20 mouse cellular contexts compared by ENCODE assay signal in genomic region chr15:12273325-12274052, GRCm38 (mm10). TPM values are rescaled to one million over a fixed set of nuclear protein-coding genes. Genes with fewer than 3 reads are reported as not detected.
DNase-seq lines count a peak whose midpoint lies in the region; ATAC-seq and TF ChIP-seq lines count a peak whose summit lies in the region.
"Had no signal": no experiment of that assay in that cellular context is flagged by ENCODE, and none has a peak within 500 bp of the region (broad histone marks: within the 10 kb centered on the region; RNA-seq: fewer than 3 reads in every experiment).

No protein-coding gene starts in this region.

- no peak overlapping the region for H3K9ac ChIP-seq in midbrain, embryonic 12.5 days (replicated peaks)
- no peak overlapping the region for H3K9ac ChIP-seq in midbrain, embryonic 11.5 days (ENCODE audit: low read length)
- H3K9ac ChIP-seq: liver, embryonic 13.5 days had no signal

- no peaks in the 10 kb centered on the region for H3K36me3 ChIP-seq in kidney, adult 2 months (ENCODE audit: control insufficient read depth, insufficient read depth, low read length)
- peaks cover 30% of the 10 kb centered on the region for H3K36me3 ChIP-seq in midbrain, embryonic 12.5 days
- no peaks in the 10 kb centered on the region; the same call in 1 of the 2 replicates for H3K36me3 ChIP-seq in midbrain, embryonic 11.5 days (ENCODE audit: control insufficient read depth, insufficient read depth, low read length)

- ATAC-seq in midbrain, embryonic 12.5 days (ENCODE audit: low FRiP score, low read depth): peak; percentile 9; the same call in 1 of the 2 replicates
- ATAC-seq in midbrain, embryonic 11.5 days (ENCODE audit: low FRiP score): no peak
- peak; percentile 67 for ATAC-seq in megakaryocyte, adult 5-6 weeks (ENCODE audit: poor library complexity, severe bottlenecking)
- ATAC-seq: Patski had no signal

- no peaks in the 10 kb centered on the region for H3K9me3 ChIP-seq in midbrain, embryonic 12.5 days
- no peaks in the 10 kb centered on the region for H3K9me3 ChIP-seq in midbrain, embryonic 11.5 days (ENCODE audit: control insufficient read depth, low read length)
- H3K9me3 ChIP-seq: liver, embryonic 13.5 days had no signal

- WGBS in kidney, adult 2 months: 71% methylated on average over 12 of the region's 12 CpGs
- WGBS in midbrain, embryonic 12.5 days: 87% methylated on average over 12 of the region's 12 CpGs
- 88% methylated on average over 12 of the region's 12 CpGs for WGBS in midbrain, embryonic 11.5 days

- TF ChIP-seq POLR2A in kidney, adult 2 months (IDR thresholded peaks at IDR 0.05; ENCODE audit: low read depth, low read length): no peak

- H3K4me1 ChIP-seq in kidney, adult 2 months (ENCODE audit: control insufficient read depth, insufficient read depth, low read length): no peaks in the 10 kb centered on the region
- H3K4me1 ChIP-seq in midbrain, embryonic 12.5 days: no peaks in the 10 kb centered on the region
- no peaks in the 10 kb centered on the region for H3K4me1 ChIP-seq in midbrain, embryonic 11.5 days (ENCODE audit: control insufficient read depth, insufficient read depth, low read length)

- H3K27me3 ChIP-seq in kidney, adult 2 months (replicated peaks; ENCODE audit: control insufficient read depth, insufficient read depth, low read length): no peaks in the 10 kb centered on the region
- no peaks in the 10 kb centered on the region for H3K27me3 ChIP-seq in midbrain, embryonic 12.5 days
- no peaks in the 10 kb centered on the region for H3K27me3 ChIP-seq in midbrain, embryonic 11.5 days (ENCODE audit: control insufficient read depth, insufficient read depth, low read length)
- H3K27me3 ChIP-seq: CH12.LX; liver, embryonic 13.5 days; Patski had no signal

- DNase-seq in cerebellum, postnatal 14 days: peak; percentile 19 to 20
- DNase-seq in cerebellum, adult 11-12 months: no peak
- DNase-seq in kidney, adult 2 months: peak; percentile 36
- DNase-seq in kidney, postnatal 14 days: no peak
- no peak for DNase-seq in midbrain, embryonic 11.5 days (ENCODE audit: low spot score, missing footprints)
- DNase-seq in thymus, postnatal 0 days (ENCODE audit: low spot score): no peak
- DNase-seq: cerebellum, postnatal 36 days; gastrocnemius, adult 2 months; heart, adult 18-20 months; heart, postnatal 10 days; left cerebral cortex, postnatal 4 days; liver, embryonic 13.5 days; lung, postnatal 4 days; thymus, postnatal 25 days had no signal

- no peak overlapping the region for H3K27ac ChIP-seq in kidney, adult 2 months (ENCODE audit: insufficient read depth, low read depth, low read length)
- no peak overlapping the region for H3K27ac ChIP-seq in midbrain, embryonic 12.5 days (replicated peaks)
- H3K27ac ChIP-seq in midbrain, embryonic 11.5 days (ENCODE audit: low read depth, low read length): no peak overlapping the region
- H3K27ac ChIP-seq: gastrocnemius, adult 2 months; liver, embryonic 13.5 days had no signal

- no peak overlapping the region for H3K4me3 ChIP-seq in kidney, adult 2 months (ENCODE audit: insufficient read depth, low read depth, low read length)
- no peak overlapping the region for H3K4me3 ChIP-seq in midbrain, embryonic 12.5 days
- no peak overlapping the region for H3K4me3 ChIP-seq in midbrain, embryonic 11.5 days (ENCODE audit: low read depth, low read length)
- H3K4me3 ChIP-seq: gastrocnemius, adult 2 months; liver, embryonic 13.5 days had no signal

- no peak overlapping the region for H3K4me2 ChIP-seq in midbrain, embryonic 12.5 days (replicated peaks)
- no peak overlapping the region for H3K4me2 ChIP-seq in midbrain, embryonic 11.5 days
- H3K4me2 ChIP-seq: liver, embryonic 13.5 days had no signal

- TF ChIP-seq CTCF in kidney, adult 2 months (conservative IDR thresholded peaks at IDR 0.05; ENCODE audit: insufficient read depth, insufficient read length, low read depth, low read length): no peak

RNA-seq across cellular contexts. Expression of gene Golph3, which starts 47.8 kb away (rescaled TPM):
- 70.9 and 73.6 TPM in 2 replicates for polyA plus RNA-seq in kidney, adult 2 months (2012; rRNA removed)
- polyA plus RNA-seq in midbrain, embryonic 12.5 days (2016; fragmentation: Nextera tagmentation; extraction: Ambion mirVana): 94.8 and 98.4 TPM in 2 replicates
- 114 and 118 TPM in 2 replicates for polyA plus RNA-seq in midbrain, embryonic 11.5 days (2014; fragmentation: Nextera tagmentation; extraction: Ambion mirVana)
- 114 and 122 TPM in 2 replicates for total RNA-seq in megakaryocyte, adult 5-6 weeks (2015)
- total RNA-seq in megakaryocyte, adult 5-6 weeks (2017): 91.6 and 103 TPM in 2 replicates
- 78.6 and 84.1 TPM in 2 replicates for polyA plus RNA-seq in thymus, postnatal 0 days (2015; fragmentation: Nextera tagmentation; extraction: Ambion mirVana)

RNA-seq across cellular contexts. Expression of gene 1810049J17Rik, which starts 48.2 kb away (rescaled TPM):
- polyA plus RNA-seq in kidney, adult 2 months (2012; rRNA removed): not detected in 2 replicates
- 0.75 TPM in 1 of 2 replicates, not detected in the other for polyA plus RNA-seq in midbrain, embryonic 12.5 days (2016; fragmentation: Nextera tagmentation; extraction: Ambion mirVana)
- polyA plus RNA-seq in midbrain, embryonic 11.5 days (2014; fragmentation: Nextera tagmentation; extraction: Ambion mirVana): 0.94 and 2.5 TPM in 2 replicates
- not detected in 2 replicates for total RNA-seq in megakaryocyte, adult 5-6 weeks (2015)
- total RNA-seq in megakaryocyte, adult 5-6 weeks (2017): not detected in 2 replicates
- polyA plus RNA-seq in thymus, postnatal 0 days (2015; fragmentation: Nextera tagmentation; extraction: Ambion mirVana): 1.6 and 2.0 TPM in 2 replicates
- total RNA-seq: gastrocnemius, adult 2 months; left cerebral cortex, postnatal 4 days had no signal
- polyA plus RNA-seq: embryonic facial prominence, embryonic 11.5 days; spleen, adult 2 months had no signal

Comparison
In these comparisons a context has a peak if more than half of its experiments do, and no peak if none do; other contexts are left out.
1. DNase-seq: peak in cerebellum, postnatal 14 days (2 of 2) and kidney, adult 2 months (single experiment); none in cerebellum, adult 11-12 months (single experiment), kidney, postnatal 14 days (single experiment), midbrain, embryonic 11.5 days (single experiment) and thymus, postnatal 0 days (single experiment).